In genomic region chr17:67773608-67774007, GRCm38 (mm10) we compare ENCODE assay signal across 22 mouse cellular contexts.
A peak's percentile ranks its signal among the peaks of the same experiment; 100 is the strongest.
DNase-seq lines count a peak whose midpoint lies in the region; ATAC-seq and TF ChIP-seq lines count a peak whose summit lies in the region.
"Had no signal": no experiment of that assay in that cellular context is flagged by ENCODE, and none has a peak within 500 bp of the region (broad histone marks: within the 10 kb centered on the region; RNA-seq: fewer than 3 reads in every experiment).

No protein-coding gene starts in this region.

- TF ChIP-seq EP300 in lung, postnatal 0 days (IDR thresholded peaks at IDR 0.05): no peak

- H3K27ac ChIP-seq in lung, postnatal 0 days (ENCODE audit: low read length): no peak overlapping the region
- 0 out of 2 replicates have a peak overlapping the region, but pooled peaks have one; percentile 5 for H3K27ac ChIP-seq in neural tube, embryonic 13.5 days (replicated peaks)
- H3K27ac ChIP-seq in left cerebral cortex, adult 2 months: no peak overlapping the region
- H3K27ac ChIP-seq: forebrain, embryonic 10.5 days; heart, adult 2 months; hindbrain, embryonic 12.5 days; limb, embryonic 15.5 days; liver, embryonic 14.5 days; stomach, postnatal 0 days had no signal

- H3K9ac ChIP-seq in lung, postnatal 0 days (replicated peaks; ENCODE audit: low read depth): no peak overlapping the region
- H3K9ac ChIP-seq in neural tube, embryonic 13.5 days: no peak overlapping the region
- H3K9ac ChIP-seq: hindbrain, embryonic 12.5 days; limb, embryonic 15.5 days; liver, embryonic 14.5 days had no signal

- H3K9me3 ChIP-seq in lung, postnatal 0 days (ENCODE audit: low read length): no peaks in the 10 kb centered on the region
- no peaks in the 10 kb centered on the region for H3K9me3 ChIP-seq in neural tube, embryonic 13.5 days
- H3K9me3 ChIP-seq: forebrain, embryonic 10.5 days; hindbrain, embryonic 12.5 days; limb, embryonic 15.5 days had no signal

- H3K4me1 ChIP-seq in lung, postnatal 0 days (ENCODE audit: insufficient read depth, low read depth, low read length): no peaks in the 10 kb centered on the region
- H3K4me1 ChIP-seq in neural tube, embryonic 13.5 days (replicated peaks): peaks cover 17% of the 10 kb centered on the region
- H3K4me1 ChIP-seq: forebrain, embryonic 10.5 days; hindbrain, embryonic 12.5 days; limb, embryonic 15.5 days had no signal

- intact Hi-C loops in left cerebral cortex, adult 2 months (cut with DNase I): no loop called here

- 59% methylated on average over 8 of the region's 8 CpGs for WGBS in lung, postnatal 0 days
- WGBS in neural tube, embryonic 13.5 days: 43% methylated on average over 8 of the region's 8 CpGs

- no peaks in the 10 kb centered on the region for H3K27me3 ChIP-seq in lung, postnatal 0 days (replicated peaks; ENCODE audit: insufficient read depth, low read length)
- no peaks in the 10 kb centered on the region for H3K27me3 ChIP-seq in neural tube, embryonic 13.5 days
- H3K27me3 ChIP-seq: hindbrain, embryonic 12.5 days; limb, embryonic 15.5 days had no signal

- TF ChIP-seq CTCF in lung, postnatal 0 days (IDR thresholded peaks at IDR 0.05): no peak
- no peak for TF ChIP-seq CTCF in brain, embryonic 14.5 days (IDR thresholded peaks at IDR 0.05; ENCODE audit: borderline replicate concordance, extremely low read depth, insufficient read depth, insufficient read length)
- TF ChIP-seq CTCF in left cerebral cortex, adult 2 months (IDR thresholded peaks at IDR 0.05): no peak

- no peak for TF ChIP-seq POLR2A in brain, embryonic 14.5 days (IDR thresholded peaks at IDR 0.05; ENCODE audit: borderline replicate concordance, extremely low read depth, insufficient read depth, insufficient read length, poor library complexity, severe bottlenecking)

- peak; percentile 84 for DNase-seq in heart, adult 11 months
- DNase-seq in heart, adult 8-10 months (ENCODE audit: low spot score): no peak
- peak; percentile 14 for DNase-seq in lung, postnatal 0 days (ENCODE audit: low spot score)
- DNase-seq in lung, postnatal 14 days: no peak
- DNase-seq in brain, embryonic 14.5 days (ENCODE audit: low read depth): peak; percentile 48
- DNase-seq in left cerebral cortex, adult 2 months (ENCODE audit: extremely low spot score in 1 of 2, low spot score in 2 of 2): no peak
- DNase-seq: adrenal gland, postnatal 25 days; cerebellum, adult 9-10 months; gastrocnemius, postnatal 25 days; heart, adult 2 months; kidney, adult 18-20 months; kidney, postnatal 4 days; thymus, adult 2 months; thymus, postnatal 4 days had no signal

- no peaks in the 10 kb centered on the region for H3K36me3 ChIP-seq in lung, postnatal 0 days (ENCODE audit: insufficient read depth, low read length)
- H3K36me3 ChIP-seq in neural tube, embryonic 13.5 days: peaks cover 62% of the 10 kb centered on the region
- H3K36me3 ChIP-seq: limb, embryonic 15.5 days had no signal

- H3K4me3 ChIP-seq in lung, postnatal 0 days (ENCODE audit: low read depth, low read length): no peak overlapping the region
- H3K4me3 ChIP-seq in neural tube, embryonic 13.5 days: no peak overlapping the region
- H3K4me3 ChIP-seq in left cerebral cortex, adult 2 months: no peak overlapping the region
- H3K4me3 ChIP-seq: forebrain, embryonic 10.5 days; heart, adult 2 months; hindbrain, embryonic 12.5 days; limb, embryonic 15.5 days had no signal

- ATAC-seq in lung, postnatal 0 days: 0 out of 2 replicates have a peak, but pooled peaks have one; percentile 12
- peak; percentile 55 for ATAC-seq in neural tube, embryonic 13.5 days (ENCODE audit: low read depth)
- ATAC-seq: CD4-positive, CD25-positive, alpha-beta regulatory T cell, adult 4 months; inflammation-experienced regulatory T-cells, adult 6 months had no signal

- no peak overlapping the region for H3K4me2 ChIP-seq in lung, postnatal 0 days (replicated peaks; ENCODE audit: low read depth, low read length)
- H3K4me2 ChIP-seq in neural tube, embryonic 13.5 days: no peak overlapping the region
- H3K4me2 ChIP-seq: hindbrain, embryonic 12.5 days; limb, embryonic 15.5 days had no signal

Comparison
In these comparisons a context has a peak if more than half of its experiments do, and no peak if none do; other contexts are left out.
1. DNase-seq: peak in heart, adult 11 months (single experiment), lung, postnatal 0 days (single experiment) and brain, embryonic 14.5 days (single experiment); none in heart, adult 8-10 months (single experiment), lung, postnatal 14 days (single experiment) and left cerebral cortex, adult 2 months (0 of 2).